Mouse (Mus musculus): Measurements from ENCODE around the gene Ctdspl. TPM values are rescaled to one million over a fixed set of nuclear protein-coding genes. Genes with fewer than 3 reads are reported as not detected.

Ctdspl gene
- total RNA-seq (2015; ENCODE audit: low replicate concordance): 4.0 and 5.2 TPM in 2 replicates
- total RNA-seq (2017; ENCODE audit: low replicate concordance): 2.1 and 2.5 TPM in 2 replicates

- no peak for ATAC-seq (replicated peaks; ENCODE audit: low FRiP score, poor library complexity, severe bottlenecking)
These were observed at the start of gene Ctdspl for GRCm38 (mm10) chr9:118926111-118926650. Gene Ctdspl (plus strand): TSS chr9:118926453.

- ATAC-seq (replicated peaks; ENCODE audit: low FRiP score, poor library complexity, severe bottlenecking): no peak
These were observed 49.4 kb upstream of the Ctdspl start for GRCm38 (mm10) chr9:118876902-118877301.

GRCm38 (mm10) chr9:118877365-118878008 lies 48.8 kb upstream of the Ctdspl start:
- no peak for ATAC-seq (replicated peaks; ENCODE audit: low FRiP score, poor library complexity, severe bottlenecking)

GRCm38 (mm10) chr9:118878596-118878995 lies 47.7 kb upstream of the Ctdspl start:
- no peak for ATAC-seq (replicated peaks; ENCODE audit: low FRiP score, poor library complexity, severe bottlenecking)

GRCm38 (mm10) chr9:118881281-118881945 lies 44.8 kb upstream of the Ctdspl start:
- ATAC-seq (replicated peaks; ENCODE audit: low FRiP score, poor library complexity, severe bottlenecking): no peak

GRCm38 (mm10) chr9:118881946-118882284 lies 44.3 kb upstream of the Ctdspl start:
- ATAC-seq (replicated peaks; ENCODE audit: low FRiP score, poor library complexity, severe bottlenecking): no peak

- no peak for ATAC-seq (replicated peaks; ENCODE audit: low FRiP score, poor library complexity, severe bottlenecking)
These were observed 43.1 kb upstream of the Ctdspl start for GRCm38 (mm10) chr9:118883150-118883549.

- no peak for ATAC-seq (replicated peaks; ENCODE audit: low FRiP score, poor library complexity, severe bottlenecking)
These were observed 40.5 kb upstream of the Ctdspl start for GRCm38 (mm10) chr9:118885785-118886184.

GRCm38 (mm10) chr9:118887201-118887600 lies 39.1 kb upstream of the Ctdspl start:
- no peak for ATAC-seq (replicated peaks; ENCODE audit: low FRiP score, poor library complexity, severe bottlenecking)

GRCm38 (mm10) chr9:118887734-118888133 lies 38.5 kb upstream of the Ctdspl start:
- no peak for ATAC-seq (replicated peaks; ENCODE audit: low FRiP score, poor library complexity, severe bottlenecking)

GRCm38 (mm10) chr9:118890149-118890548 lies 36.1 kb upstream of the Ctdspl start:
- ATAC-seq (replicated peaks; ENCODE audit: low FRiP score, poor library complexity, severe bottlenecking): no peak

- no peak for ATAC-seq (replicated peaks; ENCODE audit: low FRiP score, poor library complexity, severe bottlenecking)
These were observed 35.6 kb upstream of the Ctdspl start for GRCm38 (mm10) chr9:118890645-118891044.

GRCm38 (mm10) chr9:118891068-118891467 lies 35.2 kb upstream of the Ctdspl start:
- ATAC-seq (replicated peaks; ENCODE audit: low FRiP score, poor library complexity, severe bottlenecking): no peak

GRCm38 (mm10) chr9:118891593-118891992 lies 34.7 kb upstream of the Ctdspl start:
- ATAC-seq (replicated peaks; ENCODE audit: low FRiP score, poor library complexity, severe bottlenecking): no peak

GRCm38 (mm10) chr9:118895101-118895500 lies 31.2 kb upstream of the Ctdspl start:
- no peak for ATAC-seq (replicated peaks; ENCODE audit: low FRiP score, poor library complexity, severe bottlenecking)

- no peak for ATAC-seq (replicated peaks; ENCODE audit: low FRiP score, poor library complexity, severe bottlenecking)
These were observed 25.6 kb upstream of the Ctdspl start for GRCm38 (mm10) chr9:118900677-118901076.

- ATAC-seq (replicated peaks; ENCODE audit: low FRiP score, poor library complexity, severe bottlenecking): no peak
These were observed 24.3 kb upstream of the Ctdspl start for GRCm38 (mm10) chr9:118901917-118902316.

- peak; percentile 65; the same call in 1 of the 2 replicates for ATAC-seq (replicated peaks; ENCODE audit: low FRiP score, poor library complexity, severe bottlenecking)
These were observed 18.2 kb upstream of the Ctdspl start for GRCm38 (mm10) chr9:118907934-118908620.

- ATAC-seq (replicated peaks; ENCODE audit: low FRiP score, poor library complexity, severe bottlenecking): no peak
These were observed 13.2 kb upstream of the Ctdspl start for GRCm38 (mm10) chr9:118913048-118913447.

GRCm38 (mm10) chr9:118913613-118914012 lies 12.6 kb upstream of the Ctdspl start:
- no peak for ATAC-seq (replicated peaks; ENCODE audit: low FRiP score, poor library complexity, severe bottlenecking)

GRCm38 (mm10) chr9:118914589-118914988 lies 11.7 kb upstream of the Ctdspl start:
- no peak for ATAC-seq (replicated peaks; ENCODE audit: low FRiP score, poor library complexity, severe bottlenecking)

All from erythroblast, adult 5-6 weeks (primary cell).